ENCODE assay signal across 8 mouse cellular contexts in genomic region chr7:18891872-18892599, GRCm38 (mm10). TPM values are rescaled to one million over a fixed set of nuclear protein-coding genes. Genes with fewer than 3 reads are reported as not detected.
DNase-seq lines count a peak whose midpoint lies in the region; ATAC-seq lines count a peak whose summit lies in the region.

No protein-coding gene starts in this region.

- H3K4me3 ChIP-seq in intestine, embryonic 15.5 days (replicated peaks): peak overlapping the region; percentile 43
- H3K4me3 ChIP-seq in midbrain, embryonic 10.5 days: peak overlapping the region; percentile 55

- H3K4me1 ChIP-seq in intestine, embryonic 15.5 days (replicated peaks): peaks cover 20% of the 10 kb centered on the region
- H3K4me1 ChIP-seq in midbrain, embryonic 10.5 days: peaks cover 32% of the 10 kb centered on the region

- peaks cover 4% of the 10 kb centered on the region; the same call in 1 of the 2 replicates for H3K36me3 ChIP-seq in intestine, embryonic 15.5 days
- H3K36me3 ChIP-seq in midbrain, embryonic 10.5 days: peaks cover 18% of the 10 kb centered on the region

- peak; percentile 87 for DNase-seq in adrenal gland, adult 2 months
- DNase-seq in embryo, embryonic 11 days: peak; percentile 93
- peak; percentile 72 for DNase-seq in gastrocnemius, postnatal 25 days
- peak; percentile 91 to 95 for DNase-seq in left cerebral cortex, postnatal 25 days (ENCODE audit: low spot score in 2 of 2)
- peak; percentile 88 for DNase-seq in midbrain, embryonic 10.5 days (ENCODE audit: low spot score)
- peak; percentile 92 for DNase-seq in right cerebral cortex, postnatal 4 days
- DNase-seq in yolk sac, embryonic 10.5 days (ENCODE audit: low spot score): peak; percentile 79

- H3K9ac ChIP-seq in intestine, embryonic 15.5 days: peak overlapping the region; percentile 50

- peak; percentile 67 for ATAC-seq in intestine, embryonic 15.5 days

- peaks cover 7% of the 10 kb centered on the region for H3K27me3 ChIP-seq in intestine, embryonic 15.5 days (replicated peaks)
- H3K27me3 ChIP-seq in midbrain, embryonic 10.5 days (ENCODE audit: low read depth, poor library complexity, severe bottlenecking): peaks cover 35% of the 10 kb centered on the region

- 20% methylated on average over 33 of the region's 33 CpGs for WGBS in intestine, embryonic 15.5 days
- 22% methylated on average over 33 of the region's 33 CpGs for WGBS in midbrain, embryonic 10.5 days

- no peaks in the 10 kb centered on the region for H3K9me3 ChIP-seq in intestine, embryonic 15.5 days
- no peaks in the 10 kb centered on the region for H3K9me3 ChIP-seq in midbrain, embryonic 10.5 days (replicated peaks)

- no peak overlapping the region for H3K27ac ChIP-seq in intestine, embryonic 15.5 days
- H3K27ac ChIP-seq in midbrain, embryonic 10.5 days (replicated peaks): peak overlapping the region; percentile 63; the same call in 1 of the 2 replicates

- intact Hi-C loops in left cerebral cortex, postnatal 25 days (cut with DNase I): no loop called here

- peak overlapping the region; percentile 96 for H3K4me2 ChIP-seq in intestine, embryonic 15.5 days (replicated peaks)

RNA-seq across cellular contexts. Expression of gene Ccdc61, which starts 18.2 kb away (rescaled TPM):
- 10 to 100 TPM in 1 of 2 experiments, 1 to 10 TPM in 1; 10.0 to 10.1 TPM for total RNA-seq in adrenal gland, adult 2 months (2021)
- polyA plus RNA-seq in adrenal gland, adult 2 months (2012; rRNA removed): 28.5 and 30.2 TPM in 2 replicates
- 1 to 10 TPM; 5.2 to 6.5 TPM for total RNA-seq in gastrocnemius, postnatal 25 days (2021)
- polyA plus RNA-seq in intestine, embryonic 15.5 days (2015; fragmentation: Nextera tagmentation; extraction: Ambion mirVana): 25.2 and 29.2 TPM in 2 replicates
- total RNA-seq in left cerebral cortex, postnatal 25 days (2021): 10 to 100 TPM in 1 of 2 experiments, 1 to 10 TPM in 1; 9.9 to 10.5 TPM
- 38.5 and 38.7 TPM in 2 replicates for polyA plus RNA-seq in midbrain, embryonic 10.5 days (2016; fragmentation: Nextera tagmentation; extraction: Ambion mirVana)

RNA-seq across cellular contexts. Expression of gene Pglyrp1, which starts 20.9 kb away (rescaled TPM):
- 1 to 10 TPM; 1.2 TPM for total RNA-seq in adrenal gland, adult 2 months (2021)
- 3.6 and 5.2 TPM in 2 replicates for polyA plus RNA-seq in adrenal gland, adult 2 months (2012; rRNA removed)
- total RNA-seq in gastrocnemius, postnatal 25 days (2021): under 1 TPM; 0.51 to 0.67 TPM
- polyA plus RNA-seq in intestine, embryonic 15.5 days (2015; fragmentation: Nextera tagmentation; extraction: Ambion mirVana): 53.1 and 72.8 TPM in 2 replicates
- total RNA-seq in left cerebral cortex, postnatal 25 days (2021): 10 to 100 TPM; 23.2 to 26.3 TPM
- polyA plus RNA-seq in midbrain, embryonic 10.5 days (2016; fragmentation: Nextera tagmentation; extraction: Ambion mirVana): 1.6 and 1.7 TPM in 2 replicates

RNA-seq across cellular contexts. Expression of gene Nova2, which starts 33.7 kb away (rescaled TPM):
- total RNA-seq in adrenal gland, adult 2 months (2021): 1 to 10 TPM; 3.5 to 4.6 TPM
- 1.7 and 1.9 TPM in 2 replicates for polyA plus RNA-seq in adrenal gland, adult 2 months (2012; rRNA removed)
- 1 to 10 TPM; 1.7 to 2.1 TPM for total RNA-seq in gastrocnemius, postnatal 25 days (2021)
- 0.49 and 0.57 TPM in 2 replicates for polyA plus RNA-seq in intestine, embryonic 15.5 days (2015; fragmentation: Nextera tagmentation; extraction: Ambion mirVana)
- 10 to 100 TPM; 78.2 to 84.6 TPM for total RNA-seq in left cerebral cortex, postnatal 25 days (2021)
- polyA plus RNA-seq in midbrain, embryonic 10.5 days (2016; fragmentation: Nextera tagmentation; extraction: Ambion mirVana): 3.9 and 6.2 TPM in 2 replicates

RNA-seq across cellular contexts. Expression of gene Mill2, which starts 52.3 kb away (rescaled TPM):
- total RNA-seq in adrenal gland, adult 2 months (2021): 1 to 10 TPM; 7.0 to 7.5 TPM
- 4.6 and 4.9 TPM in 2 replicates for polyA plus RNA-seq in adrenal gland, adult 2 months (2012; rRNA removed)
- total RNA-seq in gastrocnemius, postnatal 25 days (2021): 1 to 10 TPM; 2.8 to 3.4 TPM
- polyA plus RNA-seq in intestine, embryonic 15.5 days (2015; fragmentation: Nextera tagmentation; extraction: Ambion mirVana): 0.73 TPM in 2 replicates
- total RNA-seq in left cerebral cortex, postnatal 25 days (2021): 1 to 10 TPM; 1.8 to 2.1 TPM
- polyA plus RNA-seq in midbrain, embryonic 10.5 days (2016; fragmentation: Nextera tagmentation; extraction: Ambion mirVana): 0.14 and 0.30 TPM in 2 replicates

Comparison
In these comparisons a context has a peak if more than half of its experiments do, and no peak if none do; other contexts are left out.
1. RNA of gene Pglyrp1, which starts 20.9 kb away (total RNA-seq): 23.2 to 26.3 TPM in left cerebral cortex, postnatal 25 days; 1.2 TPM in adrenal gland, adult 2 months and 0.51 to 0.67 TPM in gastrocnemius, postnatal 25 days; every median in the first group is over 10 times any median in the second.
2. RNA of gene Nova2, which starts 33.7 kb away (total RNA-seq): 78.2 to 84.6 TPM in left cerebral cortex, postnatal 25 days; 3.5 to 4.6 TPM in adrenal gland, adult 2 months and 1.7 to 2.1 TPM in gastrocnemius, postnatal 25 days; every median in the first group is over 10 times any median in the second.
3. Peak in every context shown above with its lines, with median percentiles within 50 percentile points of each other: DNase-seq.